Mouse (Mus musculus) CH12F3 (cell line): ENCODE data around the gene Olfr1223.
"Not testable (repeated sequence)": the region's sequence is repeated elsewhere in the genome, so short reads cannot be mapped to it uniquely, and the experiment has no call there.

Experiments used
- in situ Hi-C: fragments of 300-500 bp; cut with MboI; formaldehyde crosslinking; loops from 2 replicates; pipeline ENCODE4 v1.14.3; 2020; ENCODE audit warnings: low sequenced_read_pairs

Olfr1223 gene

GRCm38 (mm10) chr2:89151460-89151859 is at the start of gene Olfr1223:
Gene Olfr1223, minus strand, starts transcription at chr2:89151560.
- in situ Hi-C loops = no loop called here

GRCm38 (mm10) chr2:89199948-89200347 is 48.6 kb upstream of the Olfr1223 start, which contains the start of gene Olfr1226:
Gene Olfr1226, minus strand, starts transcription at chr2:89200048.
- in situ Hi-C loops = no loop called here

- in situ Hi-C loops = no loop called here
These were observed 45.1 kb upstream of the Olfr1223 start for GRCm38 (mm10) chr2:89196325-89196982.

GRCm38 (mm10) chr2:89174569-89174968 is 23.2 kb upstream of the Olfr1223 start, which contains the start of gene Olfr1225:
Gene Olfr1225, minus strand, starts transcription at chr2:89174669.
- in situ Hi-C loops = no loop called here

- in situ Hi-C loops = not testable (repeated sequence)
These were observed 13.4 kb upstream of the Olfr1223 start for GRCm38 (mm10) chr2:89164711-89165110.

- in situ Hi-C loops = not testable (repeated sequence)
These were observed 12.6 kb upstream of the Olfr1223 start, which contains the start of gene Olfr1224-ps1 for GRCm38 (mm10) chr2:89163991-89164390. Gene Olfr1224-ps1, minus strand, starts transcription at chr2:89164091.

GRCm38 (mm10) chr2:89132954-89133353 is 18.4 kb downstream of the Olfr1223 start, which contains the start of gene Olfr1222:
Gene Olfr1222, minus strand, starts transcription at chr2:89133054.
- in situ Hi-C loops = no loop called here

- in situ Hi-C loops = no loop called here
These were observed 34.2 kb downstream of the Olfr1223 start, which contains the start of gene Olfr1221 for GRCm38 (mm10) chr2:89117183-89117582. Gene Olfr1221, minus strand, starts transcription at chr2:89117283.

- in situ Hi-C loops = no loop called here
These were observed 44.6 kb downstream of the Olfr1223 start, which contains the start of gene Olfr1220 for GRCm38 (mm10) chr2:89106735-89107134. Gene Olfr1220, minus strand, starts transcription at chr2:89106835.

GRCm38 (mm10) chr2:89105651-89106050 is 45.7 kb downstream of the Olfr1223 start:
- in situ Hi-C loops = no loop called here

- in situ Hi-C loops = no loop called here
These were observed 57.5 kb downstream of the Olfr1223 start for GRCm38 (mm10) chr2:89093848-89094247.
